11 mouse cellular contexts compared by ENCODE assay signal in the genomic region with DNA sequence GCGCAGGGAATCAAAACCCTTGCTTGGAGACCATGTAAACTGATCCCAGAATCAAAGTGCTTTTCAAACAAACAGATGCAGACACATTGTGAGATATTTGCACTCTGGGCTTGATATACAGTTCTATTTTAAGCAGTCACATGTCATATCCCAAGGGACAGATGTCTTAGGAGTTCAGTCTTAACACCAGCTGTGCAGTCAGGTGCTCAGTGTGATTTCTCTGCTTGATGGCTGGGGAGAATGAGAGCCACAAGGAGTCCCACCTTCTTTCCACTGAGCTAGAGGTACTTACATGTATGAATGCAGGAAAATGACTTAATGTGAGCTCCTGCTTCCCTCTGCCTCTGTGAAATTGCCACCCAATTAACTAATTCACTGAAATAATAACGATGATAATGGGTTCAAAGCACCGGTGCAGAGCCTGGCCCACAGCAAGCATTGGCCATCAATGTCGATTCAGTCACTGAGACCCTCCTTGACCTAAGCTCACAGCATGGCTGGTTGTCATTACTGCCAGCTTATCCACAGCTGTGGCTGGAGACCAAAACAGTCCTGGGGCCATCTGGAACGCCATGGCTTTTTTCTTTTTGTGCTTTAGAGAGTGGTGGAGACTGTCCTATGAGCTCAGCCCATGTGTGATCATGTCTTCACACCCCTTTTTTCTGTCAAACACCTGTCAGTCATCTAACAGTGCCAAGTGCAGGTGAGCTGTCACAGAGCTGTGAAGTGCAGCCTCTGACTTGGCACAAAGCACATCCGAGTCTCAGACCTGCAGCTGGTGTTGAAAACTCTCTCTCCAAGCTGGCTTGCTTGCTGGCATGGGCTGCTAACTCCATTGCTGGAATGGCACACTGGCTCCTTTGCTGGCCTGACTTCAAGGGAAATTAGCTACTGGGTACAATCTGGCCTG.
DNase-seq lines count a peak whose midpoint lies in the region; ATAC-seq and TF ChIP-seq lines count a peak whose summit lies in the region.
"Had no signal": no experiment of that assay in that cellular context is flagged by ENCODE, and none has a peak within 500 bp of the region (broad histone marks: within the 10 kb centered on the region; RNA-seq: fewer than 3 reads in every experiment).

No protein-coding gene starts in this region.

- DNase-seq in kidney, postnatal 36 days, result peak; percentile 9
- peak; percentile 74 for DNase-seq in forebrain, postnatal 0 days
- peak; percentile 26 for DNase-seq in layer of hippocampus, adult 9-11 months
- DNase-seq in right cerebral cortex, adult 2 months (ENCODE audit: low spot score in 2 of 2), result peak; percentile 2 to 15
- no peak for DNase-seq in T-cell, adult 2 months (ENCODE audit: low spot score)
- no peak for DNase-seq in lung, postnatal 14 days
- DNase-seq: cerebellum, adult 8-10 months had no signal

- no peak for ATAC-seq in kidney, embryonic 16.5 days (ENCODE audit: low FRiP score, low TSS enrichment)
- ATAC-seq in forebrain, postnatal 0 days, result peak; percentile 91
- no peak; the same call in 1 of the 2 replicates for ATAC-seq in kidney, embryonic 14.5 days (ENCODE audit: low FRiP score, low TSS enrichment)

- H3K36me3 ChIP-seq in kidney, embryonic 16.5 days (ENCODE audit: insufficient read depth, low read length), result no peaks in the 10 kb centered on the region
- H3K36me3 ChIP-seq in forebrain, postnatal 0 days (ENCODE audit: insufficient read depth), result no peaks in the 10 kb centered on the region
- H3K36me3 ChIP-seq in kidney, embryonic 14.5 days (ENCODE audit: control insufficient read depth, insufficient read depth, low read length), result no peaks in the 10 kb centered on the region
- H3K36me3 ChIP-seq: heart, embryonic 13.5 days; lung, embryonic 15.5 days had no signal

- H3K27ac ChIP-seq in kidney, embryonic 16.5 days (ENCODE audit: low read length), result no peak overlapping the region
- no peak overlapping the region for H3K27ac ChIP-seq in forebrain, postnatal 0 days (ENCODE audit: low read depth, low read length)
- no peak overlapping the region for H3K27ac ChIP-seq in kidney, embryonic 14.5 days (ENCODE audit: low read depth, low read length)
- H3K27ac ChIP-seq: heart, embryonic 13.5 days; lung, embryonic 15.5 days had no signal

- no peaks in the 10 kb centered on the region for H3K9me3 ChIP-seq in kidney, embryonic 16.5 days (ENCODE audit: low read length)
- H3K9me3 ChIP-seq in forebrain, postnatal 0 days (ENCODE audit: low read length), result no peaks in the 10 kb centered on the region
- no peaks in the 10 kb centered on the region for H3K9me3 ChIP-seq in kidney, embryonic 14.5 days (ENCODE audit: control insufficient read depth, low read length)
- H3K9me3 ChIP-seq: heart, embryonic 13.5 days; lung, embryonic 15.5 days had no signal

- H3K9ac ChIP-seq in kidney, embryonic 16.5 days (replicated peaks; ENCODE audit: low read length), result no peak overlapping the region
- H3K9ac ChIP-seq in forebrain, postnatal 0 days, result no peak overlapping the region
- H3K9ac ChIP-seq in kidney, embryonic 14.5 days (ENCODE audit: low read depth, low read length), result no peak overlapping the region
- H3K9ac ChIP-seq: heart, embryonic 13.5 days; lung, embryonic 15.5 days had no signal

- H3K4me1 ChIP-seq in kidney, embryonic 16.5 days (ENCODE audit: insufficient read depth, low read length), result no peaks in the 10 kb centered on the region
- peaks cover 9% of the 10 kb centered on the region; the same call in 1 of the 2 replicates for H3K4me1 ChIP-seq in forebrain, postnatal 0 days (ENCODE audit: insufficient read depth)
- no peaks in the 10 kb centered on the region for H3K4me1 ChIP-seq in kidney, embryonic 14.5 days (ENCODE audit: control insufficient read depth, insufficient read depth, low read length)
- H3K4me1 ChIP-seq: lung, embryonic 15.5 days had no signal

- TF ChIP-seq CTCF in forebrain, postnatal 0 days (IDR thresholded peaks at IDR 0.05; ENCODE audit: low read depth), result no peak

- H3K4me3 ChIP-seq in kidney, embryonic 16.5 days (ENCODE audit: low read length), result no peak overlapping the region
- H3K4me3 ChIP-seq in forebrain, postnatal 0 days (ENCODE audit: low read depth, low read length), result no peak overlapping the region
- no peak overlapping the region for H3K4me3 ChIP-seq in kidney, embryonic 14.5 days (ENCODE audit: low read length)
- H3K4me3 ChIP-seq: heart, embryonic 13.5 days; lung, embryonic 15.5 days had no signal

- 69% methylated on average over 6 of the region's 6 CpGs for WGBS in kidney, embryonic 16.5 days
- WGBS in forebrain, postnatal 0 days, result 24% methylated on average over 6 of the region's 6 CpGs
- WGBS in kidney, embryonic 14.5 days, result 71% methylated on average over 6 of the region's 6 CpGs

- no peaks in the 10 kb centered on the region for H3K27me3 ChIP-seq in kidney, embryonic 16.5 days (ENCODE audit: insufficient read depth, low read length)
- H3K27me3 ChIP-seq in forebrain, postnatal 0 days (ENCODE audit: insufficient read depth, low read length), result no peaks in the 10 kb centered on the region
- no peaks in the 10 kb centered on the region for H3K27me3 ChIP-seq in kidney, embryonic 14.5 days (ENCODE audit: control insufficient read depth, insufficient read depth, low read length)
- H3K27me3 ChIP-seq: heart, embryonic 13.5 days; lung, embryonic 15.5 days had no signal

- no peak overlapping the region for H3K4me2 ChIP-seq in kidney, embryonic 16.5 days (replicated peaks; ENCODE audit: low read depth, low read length)
- no peak overlapping the region for H3K4me2 ChIP-seq in forebrain, postnatal 0 days (ENCODE audit: low read depth)
- H3K4me2 ChIP-seq in kidney, embryonic 14.5 days (replicated peaks; ENCODE audit: low read depth, low read length), result no peak overlapping the region
- H3K4me2 ChIP-seq: heart, embryonic 13.5 days; lung, embryonic 15.5 days had no signal

Comparison
In these comparisons a context has a peak if more than half of its experiments do, and no peak if none do; other contexts are left out.
1. DNase-seq: peak in kidney, postnatal 36 days (2 of 2), forebrain, postnatal 0 days (single experiment), layer of hippocampus, adult 9-11 months (single experiment) and right cerebral cortex, adult 2 months (2 of 2); none in T-cell, adult 2 months (single experiment) and lung, postnatal 14 days (single experiment).